Mouse (Mus musculus): ENCODE measurements at regions not wholly inside any gene's neighbourhood (a gene's known extent, or its start where the extent isn't known, plus 50 kb on each side); places are given as distances from the start of the nearest gene placed in this dataset.

DNA sequence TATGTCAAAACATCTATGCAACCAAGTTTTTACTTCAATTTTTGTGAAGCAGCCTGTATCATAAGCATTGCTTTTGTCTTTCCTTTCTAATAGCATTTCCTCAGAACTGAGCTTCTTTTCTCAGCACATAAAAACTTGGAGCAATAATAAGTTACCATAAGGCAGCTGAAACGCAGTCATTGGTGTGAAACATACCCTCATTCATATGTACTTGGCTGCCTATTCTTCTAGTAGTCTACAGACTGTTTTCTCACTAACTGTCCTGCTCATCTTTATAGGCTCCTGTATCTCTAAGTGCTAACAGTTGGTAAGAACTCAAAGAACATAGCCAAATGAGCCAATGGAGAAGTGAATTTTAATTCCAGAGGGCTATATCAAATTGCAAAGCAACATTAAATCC, 454.6 kb upstream of the Ptprd start:
- DNase-seq (ENCODE audit: low spot score): peak; percentile 10

DNA sequence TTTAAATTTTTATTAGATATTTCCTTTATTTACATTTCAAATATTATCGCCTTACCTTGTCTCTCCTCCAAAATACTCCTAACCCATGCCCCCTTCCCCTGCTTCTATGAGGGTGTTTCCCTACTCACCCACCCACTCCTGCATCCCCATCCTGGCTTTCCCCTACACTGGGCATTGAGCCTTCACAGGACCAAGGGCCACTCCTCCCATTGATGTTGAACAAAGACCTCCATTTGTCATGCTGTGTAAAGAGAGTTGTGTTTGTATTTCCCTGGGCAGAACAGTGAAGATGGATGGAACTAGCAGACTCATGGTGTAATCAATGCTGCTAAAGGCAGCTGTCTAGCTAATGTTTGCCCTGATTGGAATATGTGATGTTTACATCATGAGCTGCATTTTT, 431.0 kb upstream of the Ptprd start:
- DNase-seq (ENCODE audit: low spot score): no peak

DNA sequence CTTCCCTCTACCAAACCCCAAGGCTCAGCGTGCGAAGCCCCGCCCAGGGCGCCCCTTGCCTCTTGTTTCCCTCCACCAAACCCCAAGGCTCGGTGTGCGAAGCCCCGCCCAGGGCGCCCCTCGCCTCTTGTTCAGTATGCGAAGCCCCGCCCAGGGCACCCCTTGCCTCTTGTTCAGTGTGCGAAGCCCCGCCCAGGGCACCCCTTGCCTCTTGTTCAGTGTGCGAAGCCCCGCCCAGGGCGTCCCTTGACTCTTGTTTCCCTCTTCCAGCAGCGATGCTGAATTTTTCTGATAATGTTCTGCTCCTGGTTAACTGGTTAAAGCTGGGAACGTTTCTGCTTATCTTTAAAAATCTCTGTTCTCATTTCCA, 394.7 kb upstream of the Ptprd start:
- DNase-seq (ENCODE audit: low spot score): no peak

DNA sequence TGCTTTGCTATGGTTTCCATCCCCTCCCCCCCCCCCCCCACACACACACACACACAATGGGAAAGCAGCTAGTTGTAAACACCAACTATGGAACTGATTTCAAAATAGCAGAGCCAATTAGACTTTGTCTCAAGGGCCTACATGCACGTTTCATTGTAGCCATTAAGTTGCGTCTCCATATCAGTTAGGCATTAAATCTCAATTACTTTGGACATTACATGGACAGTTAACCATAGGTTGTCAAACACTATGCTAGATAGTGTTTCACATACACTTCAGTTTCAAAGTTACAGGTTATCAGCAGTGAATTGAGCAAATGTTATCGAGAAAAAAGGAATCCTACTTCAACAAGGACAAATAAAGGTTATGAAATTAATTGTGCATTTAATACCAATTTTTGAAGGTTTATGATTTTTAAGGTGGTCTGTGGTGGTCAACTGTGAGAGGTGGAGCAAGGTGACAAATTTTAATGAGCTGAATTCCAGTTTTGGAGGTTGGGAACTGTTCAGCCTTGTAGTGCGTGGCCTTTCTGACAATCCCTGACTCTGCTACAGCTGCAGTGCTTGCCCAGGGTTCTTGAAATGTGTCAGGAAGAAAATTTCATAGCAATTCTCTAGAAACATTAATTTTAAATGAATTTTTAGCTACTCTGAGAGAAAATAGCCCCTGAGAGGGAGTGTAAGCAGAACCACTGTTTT, 394.2 kb upstream of the Ptprd start:
- no peak for DNase-seq (ENCODE audit: low spot score)

DNA sequence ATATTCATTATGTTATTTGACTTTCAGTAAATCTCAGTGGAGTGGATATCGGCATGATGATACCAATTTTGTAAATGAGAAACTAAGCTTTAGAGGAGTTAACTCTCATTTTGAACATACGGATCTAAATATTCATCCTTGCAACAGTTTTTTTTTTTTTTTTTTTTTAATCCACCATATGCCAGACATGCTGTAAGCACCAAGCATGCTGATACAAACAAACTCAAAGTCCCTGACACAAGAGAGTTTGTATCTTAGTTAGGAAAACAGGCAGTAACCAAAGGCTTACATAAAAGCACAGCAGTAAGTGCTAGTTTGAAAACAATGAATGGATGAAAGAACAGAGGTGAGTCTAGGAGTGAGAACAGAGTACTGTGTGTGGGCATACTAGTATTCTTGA, 369.8 kb upstream of the Ptprd start:
- no peak for DNase-seq (ENCODE audit: low spot score)

DNA sequence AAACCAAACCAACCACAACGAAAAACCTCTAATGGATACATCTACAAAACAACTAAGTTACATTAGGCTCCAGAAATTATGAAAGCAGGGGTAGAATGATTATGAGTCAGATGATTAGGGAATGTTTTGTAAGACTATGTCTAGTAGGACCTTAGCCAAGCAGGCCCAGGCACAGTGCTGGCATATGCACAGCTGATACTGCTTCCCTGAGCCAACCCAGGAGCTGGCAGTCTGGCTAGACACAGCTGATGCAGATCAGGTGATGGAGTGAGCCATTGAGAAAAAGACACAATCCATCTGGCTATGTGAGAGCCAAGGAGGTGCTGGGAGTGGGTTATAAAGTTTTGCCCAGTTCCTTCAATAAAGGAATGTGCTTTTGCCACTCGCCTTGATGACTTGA, 353.6 kb upstream of the Ptprd start:
- no peak for DNase-seq (ENCODE audit: low spot score)

Measured in layer of hippocampus, adult 9-10 months (tissue).